Mouse (Mus musculus): ENCODE measurements at regions not wholly inside any gene's neighbourhood (a gene's known extent, or its start where the extent isn't known, plus 50 kb on each side); places are given as distances from the start of the nearest gene placed in this dataset.

DNA sequence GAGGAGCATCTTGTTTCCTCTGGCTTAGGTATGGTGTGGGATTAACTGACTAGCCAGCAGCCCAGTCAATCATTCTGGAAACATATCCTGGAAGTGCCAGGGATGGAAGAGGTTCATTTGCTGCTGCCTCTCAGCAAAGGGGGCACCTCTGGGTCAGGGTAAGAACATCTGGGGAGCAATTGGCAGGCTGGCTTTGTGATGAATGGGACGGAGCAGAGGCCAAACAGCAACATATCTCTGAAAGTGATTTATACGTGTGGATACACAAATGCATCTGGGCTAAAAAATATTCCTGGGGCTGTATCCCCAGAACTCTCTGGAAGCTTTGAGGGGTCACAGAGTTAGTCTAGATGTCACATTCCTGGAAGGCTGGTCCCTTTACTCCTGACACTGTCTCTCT lies 257.2 kb upstream of the Tle4 start:
- TF ChIP-seq POLR2A (IDR thresholded peaks at IDR 0.05; ENCODE audit: low read depth, low read length) (no peak), CTCF (IDR thresholded peaks at IDR 0.05; ENCODE audit: extremely low read depth, insufficient read length, insufficient replicate concordance, low read depth, low read length) (no peak)
